Mouse (Mus musculus): Measurements from ENCODE around the gene Ubac2. TPM values are rescaled to one million over a fixed set of nuclear protein-coding genes. Genes with fewer than 3 reads are reported as not detected.
"Not testable (repeated sequence)": the region's sequence is repeated elsewhere in the genome, so short reads cannot be mapped to it uniquely, and the experiment has no call there.

Ubac2 gene
- polyA plus RNA-seq, 1 experiment from 2014 or later = 47.2 TPM

DNA sequence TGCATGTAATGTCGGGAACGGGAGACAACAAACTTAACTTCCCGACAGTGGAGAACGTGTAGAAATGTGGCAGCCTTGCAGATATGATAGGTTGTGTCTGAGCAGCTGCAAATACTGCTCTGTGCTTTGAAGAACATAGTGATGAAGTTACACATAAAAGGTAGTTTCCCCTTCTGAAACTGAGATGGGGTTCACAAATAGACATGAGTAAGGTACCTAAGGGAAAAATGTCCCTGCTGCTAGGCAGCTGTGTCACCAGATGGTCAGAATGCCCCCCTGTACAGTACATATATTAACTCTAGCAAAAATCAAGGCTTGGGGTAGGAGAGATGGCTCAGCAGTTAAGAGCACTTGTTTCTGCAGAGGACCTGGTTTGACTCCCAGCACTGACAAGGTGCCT lies 4.8 kb upstream of the Ubac2 start:
- Histone ChIP-seq H3K27me3 (replicated peaks) (no peaks in the 10 kb centered on the region), H3K9me3 (no peaks in the 10 kb centered on the region), H3K4me2 (no peak overlapping the region), H3K27ac (no peak overlapping the region), H3K4me1 (no peaks in the 10 kb centered on the region), H3K9ac (no peak overlapping the region), H3K36me3 (replicated peaks) (no peaks in the 10 kb centered on the region), H3K4me3 (no peak overlapping the region)
- WGBS = 91% methylated on average over 4 of the region's 4 CpGs
- no peak for ATAC-seq (replicated peaks)

DNA sequence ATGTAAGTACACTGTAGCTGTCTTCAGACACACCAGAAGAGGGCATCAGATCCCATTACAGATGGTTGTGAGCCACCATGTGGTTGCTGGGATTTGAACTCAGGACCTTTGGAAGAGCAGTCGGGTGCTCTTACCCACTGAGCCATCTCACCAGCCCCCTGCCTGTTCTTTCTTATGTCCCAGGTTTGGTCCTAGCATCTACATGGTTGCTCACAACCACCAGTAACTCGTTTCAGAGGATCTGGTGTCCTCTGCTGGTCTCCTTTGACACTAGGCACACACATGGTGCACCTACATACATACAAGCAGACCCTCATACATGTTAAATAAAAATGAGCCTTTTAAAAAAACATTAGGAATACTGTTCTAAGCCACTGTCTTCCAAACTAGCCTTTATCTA lies 2.2 kb upstream of the Ubac2 start:
- H3K4me3 ChIP-seq; H3K9ac ChIP-seq; H3K27me3 ChIP-seq (replicated peaks); H3K36me3 ChIP-seq (replicated peaks); H3K9me3 ChIP-seq; H3K4me2 ChIP-seq; H3K27ac ChIP-seq; ATAC-seq (replicated peaks): not testable (repeated sequence)
- H3K4me1 ChIP-seq = peaks cover 17% of the 10 kb centered on the region
- 70% methylated on average over 2 of the region's 2 CpGs for WGBS

DNA sequence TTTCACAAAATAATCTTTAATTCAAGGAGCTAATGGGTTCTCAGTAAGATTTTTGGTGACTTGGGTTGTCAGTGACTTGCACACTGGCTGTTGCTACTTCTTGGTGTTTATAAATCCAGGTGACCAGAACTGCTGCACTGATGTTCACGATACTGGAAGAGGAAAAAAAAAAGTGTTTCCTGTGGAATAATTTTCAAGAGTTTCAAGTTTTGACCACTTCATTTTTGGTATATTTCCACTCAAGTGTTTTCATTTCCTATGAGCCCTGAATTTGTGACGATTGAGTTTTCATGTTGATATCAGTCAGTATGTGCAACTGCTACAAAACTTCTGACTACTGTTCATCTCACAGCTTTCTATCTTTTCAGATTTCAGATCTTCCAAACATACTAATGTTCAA lies 1.6 kb upstream of the Ubac2 start:
- H3K27ac ChIP-seq = no peak overlapping the region
- H3K27me3 ChIP-seq (replicated peaks) = no peaks in the 10 kb centered on the region
- no peak overlapping the region for H3K4me3 ChIP-seq
- no peak overlapping the region for H3K9ac ChIP-seq
- no peaks in the 10 kb centered on the region for H3K36me3 ChIP-seq (replicated peaks)
- 85% methylated on average over 2 of the region's 2 CpGs for WGBS
- H3K4me1 ChIP-seq = peaks cover 17% of the 10 kb centered on the region
- H3K4me2 ChIP-seq = no peak overlapping the region
- no peak for ATAC-seq (replicated peaks)
- H3K9me3 ChIP-seq = no peaks in the 10 kb centered on the region

DNA sequence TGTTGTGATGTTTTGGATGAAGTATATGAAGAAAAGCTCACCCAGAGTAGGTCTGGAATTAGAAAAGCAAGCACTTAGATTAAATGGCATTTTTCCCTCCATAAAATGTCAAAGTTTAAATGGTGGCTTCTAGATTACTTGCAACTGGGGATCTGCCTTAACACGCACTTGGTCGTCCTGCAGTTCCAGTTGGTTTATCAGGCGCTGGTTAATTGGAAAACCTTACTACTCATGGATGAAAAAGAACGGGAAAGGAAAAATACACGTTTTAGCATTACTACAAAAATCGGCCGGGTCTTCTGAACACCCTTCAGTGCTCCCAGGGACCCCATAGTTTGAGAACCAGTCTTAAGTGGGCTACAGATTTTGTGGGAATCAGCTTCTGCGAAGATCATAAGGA lies 780 bp upstream of the Ubac2 start:
- H3K4me1 ChIP-seq = peaks cover 17% of the 10 kb centered on the region
- no peaks in the 10 kb centered on the region for H3K36me3 ChIP-seq (replicated peaks)
- H3K27ac ChIP-seq = peak overlapping the region; percentile 93; the same call in 1 of the 2 replicates
- H3K4me2 ChIP-seq = peak overlapping the region; percentile 92
- peak overlapping the region; percentile 95 for H3K4me3 ChIP-seq
- WGBS = 30% methylated on average over 8 of the region's 8 CpGs
- peak overlapping the region; percentile 64 for H3K9ac ChIP-seq
- H3K27me3 ChIP-seq (replicated peaks) = no peaks in the 10 kb centered on the region
- ATAC-seq (replicated peaks) = no peak
- H3K9me3 ChIP-seq = no peaks in the 10 kb centered on the region

DNA sequence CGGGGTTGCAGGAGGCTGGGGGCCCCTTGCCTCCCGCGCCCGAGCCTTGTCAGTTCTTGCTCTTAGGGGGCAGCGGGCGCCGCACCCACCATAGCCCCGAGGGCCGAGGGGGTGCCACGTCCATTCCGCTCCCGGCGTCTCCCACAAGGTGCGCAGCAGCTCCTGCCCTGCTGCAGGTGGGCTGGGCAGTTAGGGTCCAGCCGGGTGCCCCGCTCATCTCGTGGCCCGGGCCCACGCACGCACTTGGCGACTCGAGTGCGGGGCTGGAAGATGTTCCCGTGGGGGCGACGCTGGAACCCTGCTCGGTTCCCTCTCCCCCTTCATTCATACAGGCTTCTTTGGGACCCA lies 413 bp downstream of the Ubac2 start:
- WGBS = under 1% methylated on average over 27 of the region's 27 CpGs
- Histone ChIP-seq H3K4me1 (peaks cover 17% of the 10 kb centered on the region), H3K36me3 (replicated peaks) (no peaks in the 10 kb centered on the region), H3K27ac (peak overlapping the region; percentile 93), H3K9ac (peak overlapping the region; percentile 93), H3K4me3 (peak overlapping the region; percentile 95), H3K27me3 (replicated peaks) (no peaks in the 10 kb centered on the region), H3K9me3 (no peaks in the 10 kb centered on the region), H3K4me2 (peak overlapping the region; percentile 92)
- ATAC-seq (replicated peaks) = no peak

DNA sequence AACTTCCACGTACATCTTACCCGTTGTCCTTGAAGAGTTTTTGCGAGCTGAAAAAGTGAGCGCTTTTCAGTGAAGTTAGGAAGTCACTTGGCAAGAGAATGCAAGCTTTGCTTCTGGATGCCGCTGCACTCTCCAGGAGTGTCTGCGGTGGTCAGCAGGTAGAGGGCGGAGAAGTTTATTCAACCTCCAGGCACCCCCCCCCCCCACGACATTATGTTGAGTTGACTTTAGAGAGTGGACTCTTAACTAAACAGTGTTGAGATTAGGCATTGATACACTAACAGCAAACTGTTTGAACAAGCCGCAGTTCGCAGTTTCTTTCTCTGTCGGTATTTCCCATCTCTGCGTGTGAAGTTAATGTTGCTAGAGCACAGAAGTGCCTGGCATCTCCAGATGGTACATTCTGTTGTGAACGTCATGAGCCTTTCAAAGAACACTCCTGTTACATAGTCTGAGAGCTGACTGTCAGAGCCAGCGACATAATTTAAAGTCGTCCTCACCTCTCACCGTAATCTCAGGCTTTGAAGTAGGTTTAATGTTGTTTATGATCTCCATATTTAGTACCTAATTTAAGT lies 933 bp downstream of the Ubac2 start:
- WGBS = 23% methylated on average over 16 of the region's 16 CpGs
- H3K9ac ChIP-seq = peak overlapping the region; percentile 93
- peak overlapping the region; percentile 92 for H3K4me2 ChIP-seq
- no peaks in the 10 kb centered on the region for H3K9me3 ChIP-seq
- ATAC-seq (replicated peaks) = 0 out of 2 replicates have a peak, but pooled peaks have one; percentile 0
- H3K4me1 ChIP-seq = peaks cover 17% of the 10 kb centered on the region
- peak overlapping the region; percentile 93; the same call in 1 of the 2 replicates for H3K27ac ChIP-seq
- H3K27me3 ChIP-seq (replicated peaks) = no peaks in the 10 kb centered on the region
- no peaks in the 10 kb centered on the region for H3K36me3 ChIP-seq (replicated peaks)
- peak overlapping the region; percentile 95 for H3K4me3 ChIP-seq

DNA sequence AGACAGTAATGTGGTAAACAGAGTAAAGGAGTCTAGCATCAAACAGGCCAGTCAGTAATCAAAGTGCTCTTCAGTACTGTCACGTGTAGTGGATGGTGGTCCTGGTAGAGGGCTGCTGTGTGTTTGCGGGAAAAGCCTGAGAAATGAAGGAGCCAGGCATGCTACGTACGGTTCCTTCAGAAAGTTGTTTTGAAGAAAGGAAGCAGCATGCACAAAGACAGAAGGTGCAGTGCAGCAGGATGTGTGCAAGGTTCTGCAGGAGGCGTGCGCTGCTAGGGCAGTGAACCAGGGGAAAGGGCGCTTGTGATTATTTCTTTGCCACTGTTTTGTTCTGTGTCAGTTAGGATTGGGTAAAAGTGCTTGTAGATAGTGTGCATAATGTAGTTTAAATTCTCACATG lies 2.8 kb downstream of the Ubac2 start:
- no peak overlapping the region for H3K4me3 ChIP-seq
- H3K27ac ChIP-seq = no peak overlapping the region
- no peak overlapping the region for H3K4me2 ChIP-seq
- no peaks in the 10 kb centered on the region for H3K36me3 ChIP-seq (replicated peaks)
- no peak overlapping the region for H3K9ac ChIP-seq
- no peak for ATAC-seq (replicated peaks)
- peaks cover 17% of the 10 kb centered on the region for H3K4me1 ChIP-seq
- H3K9me3 ChIP-seq = no peaks in the 10 kb centered on the region
- no peaks in the 10 kb centered on the region for H3K27me3 ChIP-seq (replicated peaks)
- WGBS = 90% methylated on average over 7 of the region's 7 CpGs

DNA sequence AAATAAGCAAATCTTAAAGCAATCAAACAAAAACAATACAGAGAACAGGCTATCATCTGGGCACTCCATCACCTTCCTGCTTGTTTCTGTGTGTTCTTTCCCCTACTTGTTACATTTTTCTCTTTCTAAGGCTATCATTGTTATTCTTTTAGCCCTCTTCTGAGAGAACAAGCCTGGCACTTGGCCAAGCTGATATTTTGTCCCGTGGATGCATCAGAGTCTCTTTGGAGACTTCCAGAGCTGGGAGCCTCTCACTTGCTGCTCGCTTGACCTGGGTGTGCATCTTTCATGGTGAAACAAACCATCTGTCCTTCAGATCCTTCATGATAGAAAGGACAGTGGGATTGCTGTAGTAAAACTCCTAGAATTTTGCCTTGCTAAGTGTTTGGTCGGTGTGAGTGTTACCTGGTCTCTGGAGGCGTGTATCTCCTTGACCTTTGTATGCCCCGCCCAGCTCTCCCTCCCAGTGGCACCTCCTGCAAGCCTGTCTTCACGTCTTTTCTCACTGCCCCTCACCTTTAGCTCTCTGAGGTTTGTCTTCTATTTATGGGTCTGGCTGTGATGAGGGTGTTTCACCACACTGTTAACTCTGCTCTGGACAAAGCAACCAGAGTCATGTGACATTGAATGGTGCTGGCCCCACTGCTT lies 5.9 kb downstream of the Ubac2 start:
- no peak for ATAC-seq (replicated peaks)
- Histone ChIP-seq H3K27me3 (replicated peaks) (no peaks in the 10 kb centered on the region), H3K9ac (no peak overlapping the region), H3K27ac (no peak overlapping the region), H3K4me1 (peaks cover 15% of the 10 kb centered on the region), H3K36me3 (replicated peaks) (no peaks in the 10 kb centered on the region), H3K4me3 (no peak overlapping the region), H3K9me3 (no peaks in the 10 kb centered on the region), H3K4me2 (no peak overlapping the region)
- 76% methylated on average over 6 of the region's 6 CpGs for WGBS

DNA sequence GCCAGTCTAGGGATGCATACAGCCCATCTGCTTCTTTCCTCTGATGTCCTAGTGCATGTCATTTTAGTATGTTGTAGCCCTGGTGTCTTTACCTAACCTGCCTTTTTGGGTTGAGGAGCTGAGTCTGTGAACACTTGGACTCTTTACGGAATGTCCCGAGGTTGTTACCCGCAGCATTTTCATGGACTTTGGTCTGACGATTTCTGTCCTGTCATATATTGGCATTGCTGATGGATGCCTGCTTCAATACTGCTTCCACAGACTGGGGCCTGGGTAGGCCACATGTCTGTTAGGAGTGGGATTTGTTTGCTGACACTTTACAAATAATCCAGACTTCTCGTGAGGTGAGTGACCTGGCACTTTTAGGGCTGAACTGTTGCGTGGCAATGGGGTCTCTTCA lies 15.3 kb downstream of the Ubac2 start:
- Histone ChIP-seq H3K9me3 (no peaks in the 10 kb centered on the region), H3K4me1 (no peaks in the 10 kb centered on the region), H3K27me3 (replicated peaks) (no peaks in the 10 kb centered on the region), H3K4me2 (no peak overlapping the region), H3K4me3 (no peak overlapping the region), H3K27ac (no peak overlapping the region), H3K36me3 (replicated peaks) (no peaks in the 10 kb centered on the region), H3K9ac (no peak overlapping the region)
- WGBS = 94% methylated on average over 6 of the region's 6 CpGs
- ATAC-seq (replicated peaks) = no peak

DNA sequence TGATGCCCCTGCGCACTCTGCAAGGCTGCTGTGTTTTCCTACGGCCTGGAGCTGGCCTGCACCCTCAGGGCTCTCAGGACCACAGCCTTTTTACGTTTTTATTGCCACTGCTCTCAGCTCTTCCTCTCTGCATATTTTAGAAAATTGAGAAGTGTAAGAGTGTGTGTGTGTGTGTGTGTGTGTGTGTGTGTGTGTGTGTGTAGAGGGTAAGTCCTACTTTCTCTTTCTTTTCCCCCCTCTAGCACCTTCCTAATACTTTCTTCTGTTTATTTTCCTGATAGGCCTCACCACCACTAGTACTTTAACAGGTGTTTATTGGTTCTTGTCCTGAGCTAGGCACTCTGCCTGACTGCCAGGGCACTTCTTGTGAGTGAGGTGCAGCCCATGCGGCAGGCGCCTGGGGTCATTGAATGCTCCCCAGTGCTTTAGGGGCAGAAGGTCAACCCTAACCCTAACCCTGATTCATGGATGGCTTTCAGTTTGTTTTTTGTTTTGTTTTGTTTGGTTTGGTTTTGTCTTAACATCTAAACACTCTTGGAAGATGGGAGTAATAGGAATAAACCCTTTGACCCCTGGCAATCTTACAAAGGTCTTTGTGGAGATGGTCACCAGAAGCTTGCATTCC lies 16.2 kb downstream of the Ubac2 start:
- Histone ChIP-seq H3K4me2 (no peak overlapping the region), H3K4me3 (no peak overlapping the region), H3K4me1 (no peaks in the 10 kb centered on the region), H3K27ac (no peak overlapping the region), H3K9me3 (no peaks in the 10 kb centered on the region), H3K27me3 (replicated peaks) (no peaks in the 10 kb centered on the region), H3K36me3 (replicated peaks) (no peaks in the 10 kb centered on the region), H3K9ac (no peak overlapping the region)
- 77% methylated on average over 5 of the region's 5 CpGs for WGBS
- ATAC-seq (replicated peaks) = no peak

DNA sequence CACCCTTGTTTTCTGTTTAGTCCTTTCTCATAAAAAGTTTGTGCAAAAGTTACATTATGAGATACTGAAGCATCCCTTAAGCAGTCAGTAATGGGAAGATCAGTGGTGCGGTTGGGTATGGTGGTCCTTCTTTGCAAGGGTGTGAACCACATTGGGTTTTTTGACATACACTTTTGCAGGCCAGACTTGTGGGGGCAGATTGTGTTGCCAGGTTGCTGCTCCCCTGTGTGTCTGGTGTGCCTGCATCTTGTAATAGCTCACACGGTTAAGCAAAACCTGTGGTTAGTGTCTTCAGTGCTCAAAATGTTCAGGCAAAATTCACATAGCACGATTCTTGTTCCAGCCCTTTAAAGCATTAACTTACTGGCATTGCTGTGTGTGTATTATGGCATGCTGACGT lies 16.9 kb downstream of the Ubac2 start:
- Histone ChIP-seq H3K27ac (no peak overlapping the region), H3K4me2 (no peak overlapping the region), H3K36me3 (replicated peaks) (no peaks in the 10 kb centered on the region), H3K4me3 (no peak overlapping the region), H3K9ac (no peak overlapping the region), H3K27me3 (replicated peaks) (no peaks in the 10 kb centered on the region), H3K4me1 (no peaks in the 10 kb centered on the region), H3K9me3 (no peaks in the 10 kb centered on the region)
- ATAC-seq (replicated peaks) = no peak
- 93% methylated on average over 4 of the region's 4 CpGs for WGBS

DNA sequence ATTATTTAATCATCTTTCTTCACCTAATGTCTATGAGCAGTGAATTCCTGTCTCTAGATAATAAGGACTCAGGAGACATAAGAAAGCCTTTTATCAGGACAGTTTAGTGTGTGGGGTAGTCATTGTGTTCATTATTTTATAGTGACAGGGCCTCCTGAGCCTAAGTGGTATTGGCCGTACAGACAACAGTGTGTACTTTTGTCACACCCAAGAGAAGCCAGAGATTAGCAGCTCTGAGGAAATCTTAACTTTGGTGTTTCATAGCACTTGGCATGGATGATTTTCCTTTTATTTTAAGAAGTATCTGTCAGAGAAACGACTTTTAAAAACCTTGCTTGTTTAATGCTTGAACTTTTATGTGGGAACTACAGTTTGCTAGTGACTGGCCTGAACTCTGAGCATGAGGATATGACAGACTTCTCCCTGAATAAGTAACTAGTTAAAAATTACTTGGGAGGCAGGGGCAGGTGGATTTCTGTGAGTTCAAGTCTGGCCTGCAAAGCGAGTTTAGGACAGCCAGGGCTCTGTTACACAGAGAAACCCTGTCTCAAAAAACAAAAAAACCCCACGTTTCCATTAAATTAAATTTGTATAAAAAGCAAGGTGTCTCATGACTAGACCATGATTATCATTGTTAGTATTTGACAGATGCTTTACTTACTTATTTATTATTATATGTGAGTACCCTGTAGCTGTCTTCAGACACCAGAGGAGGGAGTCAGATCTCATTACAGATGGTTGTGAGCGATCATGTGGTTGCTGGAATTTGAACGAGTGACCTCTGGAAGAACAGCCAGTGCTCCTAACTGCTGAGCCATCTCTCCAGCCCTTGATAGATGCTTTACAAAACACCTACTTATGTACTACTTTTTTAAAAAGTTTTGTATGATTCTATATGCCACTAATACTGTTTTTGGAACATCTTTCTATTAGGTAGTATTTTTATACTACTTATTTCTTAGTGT lies 18.0 kb downstream of the Ubac2 start:
- no peak for ATAC-seq (replicated peaks)
- no peak overlapping the region for H3K9ac ChIP-seq
- H3K4me1 ChIP-seq = no peaks in the 10 kb centered on the region
- H3K4me2 ChIP-seq = no peak overlapping the region
- no peak overlapping the region for H3K4me3 ChIP-seq
- 74% methylated on average over 6 of the region's 6 CpGs for WGBS
- no peaks in the 10 kb centered on the region for H3K9me3 ChIP-seq
- no peaks in the 10 kb centered on the region for H3K27me3 ChIP-seq (replicated peaks)
- H3K36me3 ChIP-seq (replicated peaks) = no peaks in the 10 kb centered on the region
- no peak overlapping the region for H3K27ac ChIP-seq

Measured in midbrain, embryonic 15.5 days (tissue).